Mouse (Mus musculus) embryonic facial prominence, embryonic 12.5 days (tissue): ENCODE results near the gene Izumo1r. TPM values are rescaled to one million over a fixed set of nuclear protein-coding genes. Genes with fewer than 3 reads are reported as not detected.
"Not testable (repeated sequence)": the region's sequence is repeated elsewhere in the genome, so short reads cannot be mapped to it uniquely, and the experiment has no call there.

Experiments
- ATAC-seq: fragments of 200-750 bp; cut with Nextera tagmentation; 2 replicates; pipeline ENCODE4 v1.8.0; 2017; ENCODE audit not compliant: insufficient number of reproducible peaks, insufficient read depth, low FRiP score, low TSS enrichment
- H3K27ac ChIP-seq: fragments of 300-500 bp; sonication (generic); 2 replicates; pipeline ENCODE4 v1.5.1; 2016; ENCODE audit warnings: mild to moderate bottlenecking
- H3K27me3 ChIP-seq: fragments of 300-500 bp; sonication (generic); 2 replicates; pipeline ENCODE4 v1.6.1; 2016; ENCODE audit warnings: mild to moderate bottlenecking, moderate library complexity
- H3K36me3 ChIP-seq: fragments of 300-500 bp; sonication (generic); 2 replicates; pipeline ENCODE4 v1.6.1; 2016; ENCODE audit warnings: mild to moderate bottlenecking
- H3K4me1 ChIP-seq: fragments of 300-500 bp; sonication (generic); 2 replicates; pipeline ENCODE4 v1.6.1; 2016
- H3K4me2 ChIP-seq: fragments of 300-500 bp; sonication (generic); replicated peaks from 2 replicates; pipeline ENCODE4 v1.6.1; 2016; ENCODE audit warnings: mild to moderate bottlenecking, moderate library complexity
- H3K4me3 ChIP-seq: fragments of 300-500 bp; sonication (generic); 2 replicates; pipeline ENCODE4 v1.5.1; 2016; ENCODE audit warnings: mild to moderate bottlenecking
- H3K9ac ChIP-seq: fragments of 300-500 bp; sonication (generic); 2 replicates; pipeline ENCODE4 v1.6.1; 2016; ENCODE audit warnings: mild to moderate bottlenecking, moderate library complexity
- H3K9me3 ChIP-seq: fragments of 300-500 bp; sonication (generic); 2 replicates; pipeline ENCODE4 v1.6.1; 2016; ENCODE audit warnings: mild to moderate bottlenecking, moderate library complexity
- WGBS: fragments of 180-500 bp; shearing (Covaris S2); methylation state at CpG from one replicate; pipeline ENCODE4 v1.1.7; 2016; 5-methylcytosine and 5-hydroxymethylcytosine counted together
- polyA plus RNA-seq: library from polyadenylated mRNA; unstranded; fragments of >200 nt; fragmentation: Nextera tagmentation; extraction: Ambion mirVana; gene quantifications from 2 replicates; pipeline ENCODE4 v1.2.1, GENCODE M21; 2016

Gene Izumo1r
- polyA plus RNA-seq, 1 experiment from 2014 or later, result 0.29 TPM

DNA sequence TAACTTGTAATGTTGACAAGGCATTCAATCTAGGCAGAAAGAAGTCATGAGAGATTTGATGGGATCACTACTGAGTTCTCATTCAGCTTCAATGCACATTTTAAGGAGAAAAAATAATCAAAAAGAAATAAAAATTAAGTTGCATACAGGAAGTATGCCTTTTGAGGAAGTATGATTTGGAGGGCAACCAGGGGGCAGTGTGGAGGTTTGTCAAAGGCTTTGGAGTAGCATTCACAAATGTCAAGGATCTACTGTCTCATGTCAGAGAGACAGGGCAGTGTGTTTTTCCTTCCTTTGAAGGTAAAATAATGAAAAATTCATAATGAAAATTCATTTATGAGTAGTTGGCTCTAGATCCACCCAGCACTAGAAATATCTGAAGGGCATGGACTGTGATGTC lies 18.6 kb downstream of the Izumo1r start:
- no peak for ATAC-seq
- Histone ChIP-seq H3K27ac (no peak overlapping the region), H3K36me3 (no peaks in the 10 kb centered on the region), H3K27me3 (no peaks in the 10 kb centered on the region), H3K4me1 (no peaks in the 10 kb centered on the region; the same call in 1 of the 2 replicates), H3K4me2 (no peak overlapping the region), H3K4me3 (no peak overlapping the region), H3K9ac (no peak overlapping the region), H3K9me3 (no peaks in the 10 kb centered on the region)

DNA sequence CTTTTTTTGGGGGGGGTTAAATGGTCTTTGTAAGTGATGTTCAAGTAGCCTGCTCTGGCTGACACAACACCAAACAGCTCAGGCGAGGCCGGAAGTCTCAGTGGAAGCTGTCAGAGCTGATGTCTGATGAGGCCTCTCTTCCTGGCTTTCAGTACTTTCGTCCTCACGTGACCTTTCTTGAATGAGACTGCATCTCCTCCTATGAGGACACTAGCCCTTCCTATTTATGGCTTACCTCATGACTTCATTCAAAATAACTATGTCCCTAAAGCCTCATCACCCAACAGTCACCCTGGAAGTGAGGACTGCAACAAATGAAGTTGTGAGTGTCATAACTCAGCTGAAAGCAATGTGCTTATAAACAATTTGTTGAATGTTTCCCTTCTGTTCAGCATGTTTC lies 19.1 kb downstream of the Izumo1r start:
- no peak overlapping the region for H3K4me3 ChIP-seq
- H3K4me2 ChIP-seq, result no peak overlapping the region
- no peaks in the 10 kb centered on the region for H3K36me3 ChIP-seq
- H3K27me3 ChIP-seq, result no peaks in the 10 kb centered on the region
- H3K9me3 ChIP-seq, result no peaks in the 10 kb centered on the region
- no peak overlapping the region for H3K9ac ChIP-seq
- ATAC-seq, result no peak
- H3K4me1 ChIP-seq, result no peaks in the 10 kb centered on the region; the same call in 1 of the 2 replicates
- 67% methylated on average over 4 of the region's 4 CpGs for WGBS
- no peak overlapping the region for H3K27ac ChIP-seq

DNA sequence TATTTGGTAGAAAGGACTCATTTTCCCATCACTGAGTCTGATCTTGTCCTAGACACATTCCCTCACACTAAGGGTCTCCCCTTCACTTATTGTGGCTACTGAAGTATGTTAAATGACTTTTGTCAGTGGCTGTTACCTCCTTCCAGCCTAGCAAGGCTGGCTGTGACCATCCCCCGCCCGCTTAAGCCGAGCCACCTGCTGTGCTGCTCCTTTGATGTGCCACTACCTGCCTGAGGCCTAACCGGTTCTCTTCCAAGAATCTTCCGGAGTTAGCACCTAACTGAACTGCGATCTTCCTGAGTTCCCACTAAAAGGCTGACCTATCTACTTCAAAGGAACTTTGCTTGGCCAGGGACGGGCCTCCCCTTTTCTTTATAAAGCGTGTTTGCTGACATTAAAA lies 27.2 kb downstream of the Izumo1r start:
- H3K27me3 ChIP-seq, H3K9me3 ChIP-seq, ATAC-seq, H3K27ac ChIP-seq, H3K36me3 ChIP-seq, H3K9ac ChIP-seq, H3K4me2 ChIP-seq, H3K4me3 ChIP-seq: not testable (repeated sequence)
- H3K4me1 ChIP-seq, result peaks cover 13% of the 10 kb centered on the region; the same call in 1 of the 2 replicates
- WGBS, result 21% methylated on average over 8 of the region's 8 CpGs

DNA sequence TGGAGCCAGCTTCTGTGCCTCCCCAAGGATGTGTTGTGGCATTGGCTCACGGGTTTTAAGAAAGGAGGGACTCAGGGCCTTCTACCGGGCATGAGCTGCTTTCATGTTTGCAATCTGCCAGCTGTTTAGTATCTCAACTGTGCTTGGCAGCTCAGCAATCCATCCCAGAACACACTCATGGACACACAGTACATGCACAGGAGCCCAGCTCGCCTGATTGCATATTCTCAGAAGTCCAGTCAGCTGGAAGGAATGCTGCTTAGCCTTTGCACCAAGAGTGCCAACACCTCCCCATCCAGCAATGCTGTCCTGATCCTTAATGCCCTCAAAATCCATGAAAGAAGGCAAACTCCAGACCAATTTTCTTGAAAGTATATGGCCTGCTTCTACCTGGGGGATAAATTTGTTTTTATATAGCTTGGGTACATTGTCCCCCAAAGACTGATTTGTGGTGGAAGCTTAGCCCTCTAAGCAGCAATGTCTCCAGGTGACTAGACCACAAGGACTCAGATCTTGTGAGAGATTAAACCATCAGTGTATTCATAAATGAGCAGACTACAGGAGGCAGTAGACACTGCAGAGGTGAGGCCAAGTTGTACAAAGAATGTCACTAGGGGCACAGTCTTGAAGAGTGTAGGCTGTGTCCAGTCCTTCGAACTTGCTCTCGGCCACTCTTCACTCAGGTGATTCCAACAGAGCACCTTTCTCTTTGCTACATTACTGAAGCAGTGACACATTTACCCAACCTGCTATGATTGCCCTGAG lies 27.8 kb downstream of the Izumo1r start:
- 81% methylated on average over 5 of the region's 5 CpGs for WGBS
- H3K27ac ChIP-seq, result no peak overlapping the region
- no peak overlapping the region for H3K4me3 ChIP-seq
- H3K9me3 ChIP-seq, result no peaks in the 10 kb centered on the region
- H3K9ac ChIP-seq, result no peak overlapping the region
- H3K36me3 ChIP-seq, result no peaks in the 10 kb centered on the region
- no peak overlapping the region for H3K4me2 ChIP-seq
- H3K27me3 ChIP-seq, result no peaks in the 10 kb centered on the region
- ATAC-seq, result no peak
- H3K4me1 ChIP-seq, result peaks cover 14% of the 10 kb centered on the region; the same call in 1 of the 2 replicates

DNA sequence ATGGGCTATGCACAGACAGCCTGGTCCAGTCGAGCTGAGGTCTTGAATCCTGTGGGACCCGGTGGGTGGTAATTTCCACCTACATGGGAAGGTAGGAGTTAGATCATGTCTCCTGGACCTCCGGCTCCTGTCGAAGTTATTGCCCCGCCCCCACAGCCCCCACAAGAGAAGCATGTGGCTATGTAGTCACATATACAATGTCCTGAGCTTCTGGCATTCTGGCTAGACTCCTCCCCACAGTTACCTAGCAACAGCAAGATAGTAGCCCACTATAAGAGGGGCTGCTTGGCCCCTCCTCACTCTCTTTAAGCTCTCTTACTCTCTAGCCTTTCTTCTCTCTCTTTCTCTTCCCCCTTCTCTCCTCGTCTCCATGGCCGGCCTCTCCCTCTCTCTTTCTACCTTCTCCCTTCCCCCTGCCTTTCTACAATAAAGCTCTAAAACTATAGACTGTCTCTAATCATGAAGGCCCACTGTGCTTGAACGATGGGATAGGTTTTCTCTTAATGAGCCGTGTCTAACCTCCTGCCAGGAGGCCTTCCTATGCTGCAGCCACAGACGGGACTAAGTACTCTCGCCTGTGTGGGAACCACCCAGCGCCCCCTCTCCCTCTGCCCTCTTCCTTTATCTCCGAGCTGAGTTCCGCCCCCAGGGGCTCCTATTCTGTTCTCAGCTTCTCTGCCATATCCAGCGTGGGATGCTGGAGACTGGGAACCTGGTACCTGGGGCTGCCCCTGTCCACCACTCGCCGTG lies 31.4 kb downstream of the Izumo1r start:
- Histone ChIP-seq H3K4me3 (no peak overlapping the region), H3K4me2 (no peak overlapping the region), H3K27me3 (no peaks in the 10 kb centered on the region), H3K9ac (no peak overlapping the region), H3K27ac (no peak overlapping the region), H3K4me1 (peaks cover 14% of the 10 kb centered on the region; the same call in 1 of the 2 replicates), H3K9me3 (no peaks in the 10 kb centered on the region), H3K36me3 (no peaks in the 10 kb centered on the region)
- WGBS, result 29% methylated on average over 17 of the region's 17 CpGs
- peak; percentile 67; the same call in 1 of the 2 replicates for ATAC-seq

DNA sequence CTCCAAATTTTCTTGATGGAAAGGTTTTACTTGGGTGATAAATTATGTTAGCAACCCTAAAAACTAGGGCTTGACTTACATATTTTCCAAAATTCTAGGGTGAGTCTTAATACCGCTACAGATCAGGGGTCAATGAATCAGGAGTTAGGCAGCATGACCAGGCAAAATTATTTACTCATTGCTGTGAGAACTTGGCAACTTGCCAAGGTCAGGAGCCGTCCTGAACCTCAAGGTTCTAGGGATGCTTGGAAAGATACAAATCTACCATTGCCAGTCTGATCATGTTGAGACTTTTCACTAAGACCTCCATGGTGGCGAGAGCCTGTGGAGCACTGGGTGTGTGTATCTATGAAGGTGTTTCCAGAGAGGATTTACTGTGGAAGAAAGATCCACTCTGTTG lies 32.2 kb downstream of the Izumo1r start:
- no peaks in the 10 kb centered on the region for H3K27me3 ChIP-seq
- no peak for ATAC-seq
- H3K9me3 ChIP-seq, result no peaks in the 10 kb centered on the region
- H3K36me3 ChIP-seq, result no peaks in the 10 kb centered on the region
- 70% methylated on average over 3 of the region's 3 CpGs for WGBS
- no peak overlapping the region for H3K4me2 ChIP-seq
- H3K27ac ChIP-seq, result no peak overlapping the region
- no peak overlapping the region for H3K4me3 ChIP-seq
- H3K4me1 ChIP-seq, result peaks cover 14% of the 10 kb centered on the region; the same call in 1 of the 2 replicates
- no peak overlapping the region for H3K9ac ChIP-seq

DNA sequence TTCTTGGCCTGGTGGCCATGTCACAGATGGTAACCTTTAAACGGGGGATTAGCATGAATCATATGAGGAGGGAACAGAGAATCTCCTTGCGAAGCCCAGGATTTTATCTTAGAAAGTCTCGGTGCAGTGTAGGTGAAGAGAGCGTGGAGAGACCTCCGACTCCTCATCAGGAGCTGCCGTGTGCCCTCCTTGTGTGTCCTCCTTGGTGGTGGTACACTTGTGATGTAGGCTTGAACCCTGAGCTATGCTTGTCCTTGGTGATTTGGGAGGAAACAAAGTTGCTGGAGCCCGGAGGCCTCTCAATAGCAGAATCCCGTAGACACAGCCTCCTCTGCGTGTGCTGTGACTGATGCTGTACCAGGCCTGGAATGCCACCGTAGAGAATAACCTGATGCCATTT lies 32.9 kb downstream of the Izumo1r start:
- Histone ChIP-seq H3K36me3 (no peaks in the 10 kb centered on the region), H3K9me3 (no peaks in the 10 kb centered on the region), H3K27ac (no peak overlapping the region), H3K4me2 (no peak overlapping the region), H3K4me3 (no peak overlapping the region), H3K27me3 (no peaks in the 10 kb centered on the region), H3K4me1 (peaks cover 14% of the 10 kb centered on the region; the same call in 1 of the 2 replicates), H3K9ac (no peak overlapping the region)
- 94% methylated on average over 10 of the region's 10 CpGs for WGBS
- no peak for ATAC-seq

DNA sequence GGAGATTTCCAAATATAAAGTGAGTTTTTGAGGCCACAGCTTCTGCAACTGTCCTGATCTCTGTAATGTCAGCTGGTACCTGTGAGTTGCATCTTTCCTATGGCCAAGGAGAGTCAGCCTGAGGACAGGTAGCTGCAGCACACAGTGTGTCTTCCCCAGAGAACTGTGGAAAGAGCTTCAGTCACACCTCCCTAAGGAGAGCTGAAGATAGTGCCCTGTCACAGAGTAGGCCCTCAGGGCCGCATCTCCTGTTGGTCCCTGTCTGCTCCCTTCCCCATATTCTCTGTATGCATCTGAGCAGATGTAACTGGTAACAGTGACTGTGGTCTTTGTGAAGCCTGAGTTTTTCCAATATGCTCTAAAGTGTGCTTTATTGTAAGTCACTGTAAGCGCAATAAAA lies 33.4 kb downstream of the Izumo1r start:
- Histone ChIP-seq H3K36me3 (no peaks in the 10 kb centered on the region), H3K4me2 (no peak overlapping the region), H3K9me3 (no peaks in the 10 kb centered on the region), H3K4me3 (no peak overlapping the region), H3K27me3 (no peaks in the 10 kb centered on the region), H3K4me1 (peaks cover 14% of the 10 kb centered on the region; the same call in 1 of the 2 replicates), H3K27ac (no peak overlapping the region), H3K9ac (no peak overlapping the region)
- WGBS, result 95% methylated on average over 2 of the region's 2 CpGs
- no peak for ATAC-seq

DNA sequence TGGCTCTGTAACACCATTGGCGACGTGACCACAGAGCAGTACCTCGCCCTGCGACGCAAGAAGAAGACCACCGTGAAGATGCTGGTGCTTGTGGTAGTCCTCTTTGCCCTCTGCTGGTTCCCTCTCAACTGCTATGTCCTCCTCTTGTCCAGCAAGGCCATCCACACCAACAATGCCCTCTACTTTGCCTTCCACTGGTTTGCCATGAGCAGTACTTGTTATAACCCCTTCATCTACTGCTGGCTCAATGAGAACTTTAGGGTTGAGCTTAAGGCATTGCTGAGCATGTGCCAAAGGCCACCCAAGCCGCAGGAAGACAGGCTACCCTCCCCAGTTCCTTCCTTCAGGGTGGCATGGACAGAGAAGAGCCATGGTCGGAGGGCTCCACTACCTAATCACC lies 35.4 kb downstream of the Izumo1r start:
- H3K9me3 ChIP-seq, result no peaks in the 10 kb centered on the region
- peaks cover 14% of the 10 kb centered on the region; the same call in 1 of the 2 replicates for H3K4me1 ChIP-seq
- WGBS, result 93% methylated on average over 8 of the region's 8 CpGs
- no peak overlapping the region for H3K27ac ChIP-seq
- H3K36me3 ChIP-seq, result no peaks in the 10 kb centered on the region
- no peaks in the 10 kb centered on the region for H3K27me3 ChIP-seq
- H3K9ac ChIP-seq, result no peak overlapping the region
- H3K4me2 ChIP-seq, result no peak overlapping the region
- no peak overlapping the region for H3K4me3 ChIP-seq
- no peak for ATAC-seq

DNA sequence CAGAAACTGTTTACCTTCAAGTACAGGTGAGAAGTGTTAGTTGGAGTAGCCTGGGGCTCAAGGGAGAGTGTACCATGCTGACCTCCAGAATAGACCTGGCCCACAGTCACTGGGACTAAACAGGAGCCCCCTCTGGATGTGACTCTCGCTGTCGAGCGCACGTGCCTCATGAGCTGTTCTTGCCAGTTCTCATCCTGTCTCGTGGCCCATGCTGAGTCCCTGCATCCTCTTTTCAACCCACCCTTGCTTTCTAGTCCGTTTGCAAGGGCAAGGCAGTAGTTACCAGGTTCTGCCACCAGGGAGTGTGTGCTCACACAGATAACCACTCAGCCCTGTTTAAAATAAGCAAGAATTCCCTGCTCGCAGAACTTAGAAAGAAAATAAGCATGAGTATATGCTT lies 36.8 kb downstream of the Izumo1r start:
- no peak for ATAC-seq
- H3K9ac ChIP-seq, result no peak overlapping the region
- no peaks in the 10 kb centered on the region for H3K36me3 ChIP-seq
- no peak overlapping the region for H3K27ac ChIP-seq
- peaks cover 5% of the 10 kb centered on the region; the same call in 1 of the 2 replicates for H3K4me1 ChIP-seq
- no peak overlapping the region for H3K4me3 ChIP-seq
- no peaks in the 10 kb centered on the region for H3K9me3 ChIP-seq
- 33% methylated on average over 7 of the region's 7 CpGs for WGBS
- H3K27me3 ChIP-seq, result peaks cover 10% of the 10 kb centered on the region
- H3K4me2 ChIP-seq, result no peak overlapping the region

DNA sequence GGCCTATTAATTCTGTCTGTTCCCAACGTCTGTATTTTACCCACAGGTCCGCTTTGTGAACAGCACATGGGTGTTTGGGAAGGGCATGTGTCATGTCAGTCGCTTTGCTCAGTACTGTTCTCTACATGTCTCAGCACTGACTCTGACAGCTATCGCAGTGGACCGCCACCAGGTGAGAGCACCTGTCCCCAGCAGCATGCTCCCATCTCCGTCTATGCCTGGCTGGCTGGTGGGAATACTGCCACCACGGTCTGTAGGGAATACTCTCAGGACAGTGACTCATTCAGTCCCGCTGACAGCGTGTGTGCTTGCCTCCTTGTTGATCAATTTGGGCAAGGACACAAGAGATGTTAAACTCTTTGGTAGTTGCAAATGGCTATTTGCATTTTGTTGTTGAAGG lies 39.0 kb downstream of the Izumo1r start:
- 81% methylated on average over 9 of the region's 9 CpGs for WGBS

DNA sequence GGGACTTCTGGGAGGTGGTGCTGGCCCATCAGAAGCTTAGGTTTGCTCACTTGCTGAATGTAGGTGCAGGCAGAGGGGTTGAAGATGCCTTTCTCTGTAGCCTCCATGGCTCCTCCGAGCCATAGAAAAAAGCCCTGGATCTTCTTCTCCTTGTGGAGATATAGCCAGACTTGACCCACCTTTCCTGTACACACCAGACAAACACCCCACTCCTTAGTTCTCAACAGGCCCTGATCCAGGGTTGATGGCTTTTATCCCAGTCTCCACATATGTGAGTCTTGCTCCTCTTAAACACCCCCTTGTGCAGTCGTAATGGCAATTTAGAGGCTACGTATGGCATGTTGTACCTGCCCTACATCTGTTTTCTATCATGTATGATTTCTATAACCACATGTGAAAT lies 40.6 kb downstream of the Izumo1r start:
- peaks cover 48% of the 10 kb centered on the region for H3K27me3 ChIP-seq
- no peak for ATAC-seq
- no peaks in the 10 kb centered on the region for H3K9me3 ChIP-seq
- H3K4me3 ChIP-seq, result no peak overlapping the region
- H3K4me1 ChIP-seq, result peaks cover 3% of the 10 kb centered on the region; the same call in 1 of the 2 replicates
- no peaks in the 10 kb centered on the region for H3K36me3 ChIP-seq
- no peak overlapping the region for H3K27ac ChIP-seq
- H3K9ac ChIP-seq, result no peak overlapping the region
- no peak overlapping the region for H3K4me2 ChIP-seq
- WGBS, result 56% methylated on average over 3 of the region's 3 CpGs

More for the DNA sequence above, 39.0 kb downstream of the Izumo1r start:
- Histone ChIP-seq H3K4me1 (peaks cover 3% of the 10 kb centered on the region; the same call in 1 of the 2 replicates), H3K4me3 (no peak overlapping the region), H3K4me2 (no peak overlapping the region), H3K27me3 (peaks cover 32% of the 10 kb centered on the region), H3K36me3 (no peaks in the 10 kb centered on the region), H3K9ac (no peak overlapping the region), H3K9me3 (no peaks in the 10 kb centered on the region), H3K27ac (no peak overlapping the region)
- no peak for ATAC-seq
